Mouse (Mus musculus) kidney, embryonic 14.5 days (tissue): ENCODE results near the gene Slc1a1. TPM values are rescaled to one million over a fixed set of nuclear protein-coding genes. Genes with fewer than 3 reads are reported as not detected.

ENCODE experiments used
- ATAC-seq: fragments of 200-750 bp; cut with Nextera tagmentation; 2 replicates; pipeline ENCODE4 v1.8.0; 2017; ENCODE audit warnings: moderate number of reproducible peaks, mild to moderate bottlenecking, moderate TSS enrichment, moderate library complexity; ENCODE audit not compliant: low FRiP score, low TSS enrichment
- H3K27ac ChIP-seq: fragments of 300-500 bp; sonication (generic); 2 replicates; pipeline ENCODE4 v1.5.1; 2014; ENCODE audit warnings: low read depth, mild to moderate bottlenecking, low read length, moderate library complexity, mixed read lengths
- H3K27me3 ChIP-seq: fragments of 300-500 bp; sonication (generic); 2 replicates; pipeline ENCODE4 v1.6.1; 2014; ENCODE audit warnings: mild to moderate bottlenecking, low read length; ENCODE audit not compliant: control insufficient read depth, insufficient read depth
- H3K36me3 ChIP-seq: fragments of 300-500 bp; sonication (generic); 2 replicates; pipeline ENCODE4 v1.6.1; 2014; ENCODE audit warnings: low read length, mixed read lengths; ENCODE audit not compliant: control insufficient read depth, insufficient read depth
- H3K4me1 ChIP-seq: fragments of 300-500 bp; sonication (generic); 2 replicates; pipeline ENCODE4 v1.6.1; 2014; ENCODE audit warnings: low read length, mixed read lengths; ENCODE audit not compliant: control insufficient read depth, insufficient read depth
- H3K4me2 ChIP-seq: fragments of 300-500 bp; sonication (generic); replicated peaks from 2 replicates; pipeline ENCODE4 v1.6.1; 2014; ENCODE audit warnings: low read depth, mild to moderate bottlenecking, low read length
- H3K4me3 ChIP-seq: fragments of 300-500 bp; sonication (generic); 2 replicates; pipeline ENCODE4 v1.5.1; 2014; ENCODE audit warnings: mild to moderate bottlenecking, low read length
- H3K9ac ChIP-seq: fragments of 300-500 bp; sonication (generic); 2 replicates; pipeline ENCODE4 v1.6.1; 2014; ENCODE audit warnings: low read depth, mild to moderate bottlenecking, low read length, moderate library complexity
- H3K9me3 ChIP-seq: fragments of 300-500 bp; sonication (generic); 2 replicates; pipeline ENCODE4 v1.6.1; 2016; ENCODE audit warnings: low read length; ENCODE audit not compliant: control insufficient read depth
- WGBS: fragments of 180-500 bp; shearing (Covaris S2); extraction: QIAGEN DNeasy Blood & Tissue Kit; methylation state at CpG from one replicate; pipeline ENCODE4 v1.1.7; 2014; 5-methylcytosine and 5-hydroxymethylcytosine counted together
- polyA plus RNA-seq: library from polyadenylated mRNA; unstranded; fragments of >200 nt; fragmentation: Nextera tagmentation; extraction: Ambion mirVana; gene quantifications from 2 replicates; pipeline ENCODE4 v1.2.1, GENCODE M21; 2014

The Slc1a1 gene
- polyA plus RNA-seq, 1 experiment from 2014 or later: 1.3 TPM

DNA sequence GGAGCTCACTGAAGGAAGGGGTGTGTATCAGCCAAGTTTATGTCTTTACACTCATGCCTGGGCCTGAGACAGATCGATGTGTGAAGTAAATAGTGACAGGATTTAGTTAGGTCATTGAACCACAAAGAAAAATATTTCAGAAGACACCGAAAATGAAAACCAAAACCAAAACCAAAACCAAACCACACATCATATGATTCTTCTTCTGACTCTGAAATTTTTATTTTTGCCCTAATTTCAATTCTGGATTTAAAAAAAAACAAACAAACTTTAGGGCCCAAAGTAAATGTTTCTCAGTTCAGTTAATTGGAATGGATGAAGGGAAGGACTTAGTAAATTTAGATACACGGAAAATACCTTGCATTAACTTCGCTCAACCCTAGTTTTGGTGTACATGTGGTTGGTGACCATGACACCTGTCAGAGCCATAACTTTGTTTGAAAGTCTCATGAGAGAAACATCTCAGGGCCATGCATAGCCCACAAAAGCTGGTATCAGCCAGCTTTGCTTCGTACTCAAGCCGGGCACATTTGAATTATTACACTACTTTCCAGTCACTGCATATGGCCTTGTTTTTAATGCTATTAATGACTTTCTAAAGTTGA is 34.5 kb downstream of the Slc1a1 start:
- H3K36me3 ChIP-seq: no peaks in the 10 kb centered on the region
- H3K27me3 ChIP-seq: no peaks in the 10 kb centered on the region
- H3K4me3 ChIP-seq: no peak overlapping the region
- 86% methylated on average over 6 of the region's 6 CpGs for WGBS
- H3K4me1 ChIP-seq: no peaks in the 10 kb centered on the region
- H3K9me3 ChIP-seq: no peaks in the 10 kb centered on the region
- H3K27ac ChIP-seq: no peak overlapping the region
- ATAC-seq: no peak
- no peak overlapping the region for H3K9ac ChIP-seq
- H3K4me2 ChIP-seq: no peak overlapping the region

DNA sequence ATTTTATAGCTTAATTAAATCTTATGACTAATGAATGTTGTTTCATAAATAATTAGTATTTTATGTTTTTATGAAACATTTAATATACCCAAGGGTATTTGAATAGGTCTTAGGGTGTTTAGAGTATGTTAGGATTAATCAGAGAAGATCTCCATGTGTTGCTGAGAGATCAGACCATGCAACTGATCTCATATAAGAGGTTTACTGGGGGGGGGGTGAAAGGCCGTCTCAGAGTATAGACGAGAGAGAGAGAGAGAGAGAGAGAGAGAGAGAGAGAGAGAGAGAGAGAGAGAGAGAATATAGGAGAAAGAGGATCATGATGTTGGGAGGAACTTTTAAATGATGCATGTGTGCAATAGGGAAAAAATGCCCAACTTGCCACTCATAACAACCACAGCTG is 35.5 kb downstream of the Slc1a1 start:
- H3K4me1 ChIP-seq: no peaks in the 10 kb centered on the region
- no peaks in the 10 kb centered on the region for H3K36me3 ChIP-seq
- H3K27me3 ChIP-seq: no peaks in the 10 kb centered on the region
- no peak overlapping the region for H3K9ac ChIP-seq
- no peak overlapping the region for H3K4me2 ChIP-seq
- no peaks in the 10 kb centered on the region for H3K9me3 ChIP-seq
- no peak for ATAC-seq
- no peak overlapping the region for H3K4me3 ChIP-seq
- no peak overlapping the region for H3K27ac ChIP-seq
- WGBS: 77% methylated on average over 2 of the region's 2 CpGs

DNA sequence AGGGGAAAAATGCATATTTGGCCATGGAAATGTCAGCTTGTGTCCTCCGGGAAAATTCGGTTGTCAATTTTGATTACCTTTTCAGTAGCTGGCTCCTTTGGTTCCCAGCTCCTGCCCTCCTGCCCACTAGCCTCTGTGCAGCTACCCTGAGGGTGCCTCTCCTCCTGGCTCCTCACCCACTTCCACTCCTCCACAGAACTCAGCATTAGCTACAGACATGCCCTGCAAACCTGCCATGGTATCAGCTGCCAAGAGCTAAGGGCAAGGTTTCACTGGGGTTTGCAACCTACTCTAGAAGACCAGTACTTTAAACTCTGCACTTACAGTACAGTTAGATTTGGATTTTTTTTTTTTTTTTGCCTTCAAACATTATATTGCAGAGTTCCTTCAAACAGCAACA is 44.6 kb downstream of the Slc1a1 start:
- Histone ChIP-seq H3K27me3 (no peaks in the 10 kb centered on the region), H3K4me1 (no peaks in the 10 kb centered on the region), H3K27ac (no peak overlapping the region), H3K9me3 (no peaks in the 10 kb centered on the region), H3K9ac (no peak overlapping the region), H3K4me3 (no peak overlapping the region), H3K4me2 (no peak overlapping the region), H3K36me3 (no peaks in the 10 kb centered on the region)
- 93% methylated on average over 2 of the region's 2 CpGs for WGBS
- no peak for ATAC-seq

- H3K4me3 ChIP-seq: no peak overlapping the region
- H3K9me3 ChIP-seq: no peaks in the 10 kb centered on the region
- no peaks in the 10 kb centered on the region for H3K4me1 ChIP-seq
- ATAC-seq: no peak
- no peak overlapping the region for H3K4me2 ChIP-seq
- no peaks in the 10 kb centered on the region for H3K27me3 ChIP-seq
- no peak overlapping the region for H3K9ac ChIP-seq
- 65% methylated on average over 1 of the region's 1 CpGs for WGBS
- no peaks in the 10 kb centered on the region for H3K36me3 ChIP-seq
- no peak overlapping the region for H3K27ac ChIP-seq
These were observed 48.3 kb downstream of the Slc1a1 start for GRCm38 (mm10) chr19:28883126-28883525.

- Histone ChIP-seq H3K4me1 (no peaks in the 10 kb centered on the region), H3K4me2 (no peak overlapping the region), H3K27me3 (no peaks in the 10 kb centered on the region), H3K9me3 (no peaks in the 10 kb centered on the region), H3K27ac (no peak overlapping the region), H3K9ac (no peak overlapping the region), H3K4me3 (no peak overlapping the region), H3K36me3 (no peaks in the 10 kb centered on the region)
- WGBS: 59% methylated on average over 1 of the region's 1 CpGs
- ATAC-seq: no peak
These were observed 53.6 kb downstream of the Slc1a1 start for GRCm38 (mm10) chr19:28888496-28888895.

DNA sequence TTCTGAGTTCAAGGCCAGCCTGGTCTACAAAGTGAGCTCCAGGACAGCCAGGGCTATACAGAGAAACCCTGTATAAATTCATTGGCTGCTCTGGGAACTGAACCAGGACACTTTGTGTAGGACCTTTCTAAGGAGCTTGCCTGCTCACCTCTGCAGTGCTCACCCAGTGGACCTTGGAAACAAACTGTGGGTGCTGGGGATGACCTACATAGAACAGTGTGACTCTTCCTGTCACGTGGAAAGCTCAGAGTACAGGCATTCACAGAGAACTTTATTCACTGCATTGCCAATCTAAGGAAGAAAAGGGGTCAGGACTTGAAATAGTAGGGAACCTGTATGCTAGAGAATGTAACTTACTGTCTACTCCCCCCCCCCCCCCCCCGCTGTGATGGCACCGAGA is 54.4 kb downstream of the Slc1a1 start:
- H3K36me3 ChIP-seq: no peaks in the 10 kb centered on the region
- H3K4me1 ChIP-seq: no peaks in the 10 kb centered on the region
- H3K9me3 ChIP-seq: no peaks in the 10 kb centered on the region
- H3K4me3 ChIP-seq: no peak overlapping the region
- H3K27ac ChIP-seq: no peak overlapping the region
- WGBS: 86% methylated on average over 3 of the region's 3 CpGs
- ATAC-seq: no peak
- H3K4me2 ChIP-seq: no peak overlapping the region
- no peaks in the 10 kb centered on the region for H3K27me3 ChIP-seq
- no peak overlapping the region for H3K9ac ChIP-seq

- 68% methylated on average over 5 of the region's 5 CpGs for WGBS
- Histone ChIP-seq H3K36me3 (no peaks in the 10 kb centered on the region), H3K9me3 (no peaks in the 10 kb centered on the region), H3K27me3 (0 out of 2 replicates have a peak, but pooled peaks cover 5% of the 10 kb centered on the region), H3K4me1 (no peaks in the 10 kb centered on the region), H3K27ac (no peak overlapping the region), H3K4me2 (no peak overlapping the region), H3K9ac (no peak overlapping the region), H3K4me3 (no peak overlapping the region)
- ATAC-seq: no peak
These were observed 56.4 kb downstream of the Slc1a1 start for GRCm38 (mm10) chr19:28891238-28891637.

- no peak overlapping the region for H3K27ac ChIP-seq
- WGBS: 96% methylated on average over 1 of the region's 1 CpGs
- no peak for ATAC-seq
These were observed 57.0 kb downstream of the Slc1a1 start for GRCm38 (mm10) chr19:28891864-28892263.

GRCm38 (mm10) chr19:28896639-28897038 is 61.8 kb downstream of the Slc1a1 start:
- H3K36me3 ChIP-seq: no peaks in the 10 kb centered on the region
- H3K27me3 ChIP-seq: 0 out of 2 replicates have a peak, but pooled peaks cover 5% of the 10 kb centered on the region
- H3K9ac ChIP-seq: no peak overlapping the region
- no peak for ATAC-seq
- no peaks in the 10 kb centered on the region for H3K9me3 ChIP-seq
- H3K4me1 ChIP-seq: no peaks in the 10 kb centered on the region
- no peak overlapping the region for H3K27ac ChIP-seq
- no peak overlapping the region for H3K4me3 ChIP-seq
- 51% methylated on average over 1 of the region's 1 CpGs for WGBS
- no peak overlapping the region for H3K4me2 ChIP-seq

More at GRCm38 (mm10) chr19:28891864-28892263, 57.0 kb downstream of the Slc1a1 start:
- no peak overlapping the region for H3K4me2 ChIP-seq
- H3K27me3 ChIP-seq: 0 out of 2 replicates have a peak, but pooled peaks cover 5% of the 10 kb centered on the region
- H3K36me3 ChIP-seq: no peaks in the 10 kb centered on the region
- no peak overlapping the region for H3K9ac ChIP-seq
- H3K9me3 ChIP-seq: no peaks in the 10 kb centered on the region
- no peaks in the 10 kb centered on the region for H3K4me1 ChIP-seq
- no peak overlapping the region for H3K4me3 ChIP-seq
